Mouse (Mus musculus) lung, postnatal 0 days (tissue): ENCODE measurements around the gene Srsf3.

Experiments
- CTCF ChIP-seq: IDR thresholded peaks from 2 replicates; pipeline ENCODE4 v1.5.1; 2016; ENCODE audit warnings: antibody characterized with exemption, mild to moderate bottlenecking
- EP300 ChIP-seq: IDR thresholded peaks from 2 replicates; pipeline ENCODE4 v1.6.1; 2016; ENCODE audit warnings: antibody characterized with exemption, mild to moderate bottlenecking, control low read depth

DNA sequence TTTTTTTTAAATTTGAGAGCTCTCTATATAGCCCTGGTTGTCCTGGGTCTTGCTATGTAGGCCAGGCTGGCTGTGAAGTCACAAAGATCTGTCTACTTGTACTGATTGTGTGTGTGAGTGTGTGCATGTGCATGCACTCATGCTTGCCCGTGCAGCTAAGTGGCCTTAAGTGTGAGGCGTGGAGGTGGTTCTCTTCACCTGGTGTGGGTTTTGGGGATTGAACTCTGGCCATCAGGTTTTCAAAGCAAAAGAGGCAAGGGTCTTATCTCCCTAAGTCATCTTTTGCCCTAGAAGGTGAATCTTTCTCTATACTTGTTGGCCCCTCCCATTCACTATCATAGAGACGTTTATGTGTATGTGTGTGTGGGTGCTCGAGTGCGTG, 17.1 kb downstream of the Srsf3 start:
- TF ChIP-seq CTCF (no peak), EP300 (no peak)
